8 mouse cellular contexts compared by ENCODE assay signal in genomic region chr17:35822964-35823937, GRCm38 (mm10). TPM values are rescaled to one million over a fixed set of nuclear protein-coding genes. Genes with fewer than 3 reads are reported as not detected.
DNase-seq lines count a peak whose midpoint lies in the region; ATAC-seq and TF ChIP-seq lines count a peak whose summit lies in the region.

Gene Flot1 (plus strand): TSS chr17:35823230.

- intact Hi-C loops in gastrocnemius, adult 2 months (cut with DNase I): loop anchor here (2.0 to 10.0 kb wide), 2 partner anchors 84 to 162 kb away; partner anchors contain the start of gene Prr3
- intact Hi-C loops in left cerebral cortex, postnatal 14 days (cut with DNase I): loop anchor here (10.0 kb wide), 1 partner anchor 152 kb away; the partner anchor contains the start of gene Gnl1

- ATAC-seq in common myeloid progenitor, adult 5-6 weeks (replicated peaks; ENCODE audit: low read depth, poor library complexity, severe bottlenecking): peak; percentile 68
- ATAC-seq in hindbrain, embryonic 16.5 days: peak; percentile 93
- peak; percentile 74 for ATAC-seq in megakaryocyte-erythroid progenitor cell, adult 5-6 weeks (replicated peaks; ENCODE audit: low FRiP score, low TSS enrichment, poor library complexity, severe bottlenecking)

- no peak for TF ChIP-seq CTCF in gastrocnemius, adult 2 months (IDR thresholded peaks at IDR 0.05)

- H3K4me2 ChIP-seq in hindbrain, embryonic 16.5 days (ENCODE audit: low read length): peak within 1 kb of the TSS; percentile 71

- H3K27me3 ChIP-seq in hindbrain, embryonic 16.5 days (replicated peaks; ENCODE audit: control insufficient read depth, insufficient read depth, low read length): peaks cover 3% of the 10 kb centered on the region; the same call in 1 of the 2 replicates

- peak within 1 kb of the TSS; percentile 95 for H3K27ac ChIP-seq in gastrocnemius, adult 2 months
- peak within 1 kb of the TSS; percentile 90 for H3K27ac ChIP-seq in hindbrain, embryonic 16.5 days (ENCODE audit: low read depth, low read length)

- H3K4me3 ChIP-seq in gastrocnemius, adult 2 months: peak within 1 kb of the TSS; percentile 73
- peak within 1 kb of the TSS; percentile 74 for H3K4me3 ChIP-seq in hindbrain, embryonic 16.5 days (ENCODE audit: low read length)

- H3K36me3 ChIP-seq in hindbrain, embryonic 16.5 days (ENCODE audit: control insufficient read depth, insufficient read depth, low read length): peaks cover 23% of the 10 kb centered on the region

- under 1% methylated on average over 41 of the region's 47 CpGs for WGBS in hindbrain, embryonic 16.5 days

- no peaks in the 10 kb centered on the region for H3K9me3 ChIP-seq in hindbrain, embryonic 16.5 days (ENCODE audit: control insufficient read depth, low read length)

- peaks cover 27% of the 10 kb centered on the region for H3K4me1 ChIP-seq in hindbrain, embryonic 16.5 days (ENCODE audit: control insufficient read depth, insufficient read depth, low read depth, low read length)

- peak within 1 kb of the TSS; percentile 87 for H3K9ac ChIP-seq in hindbrain, embryonic 16.5 days (ENCODE audit: low read depth, low read length)

- peak; percentile 95 for DNase-seq in adipocyte (ENCODE audit: low spot score)
- DNase-seq in gastrocnemius, adult 2 months: peak; percentile 94
- DNase-seq in left cerebral cortex, postnatal 14 days (ENCODE audit: low spot score in 2 of 2): peak; percentile 77 to 85
- DNase-seq in right cerebral cortex, postnatal 36 days (ENCODE audit: low spot score in 2 of 2): peak; percentile 60 to 63
- peak; percentile 93 for DNase-seq in yolk sac, embryonic 10.5 days (ENCODE audit: low spot score)

RNA-seq across cellular contexts. Expression of gene Flot1, which starts in this region (rescaled TPM):
- 62.8 and 68.5 TPM in 2 replicates for total RNA-seq in common myeloid progenitor, adult 5-6 weeks (2017)
- total RNA-seq in gastrocnemius, adult 2 months (2021): 10 to 100 TPM; 45.4 to 50.9 TPM
- polyA plus RNA-seq in hindbrain, embryonic 16.5 days (2015; fragmentation: Nextera tagmentation; extraction: Ambion mirVana): 131 and 150 TPM in 2 replicates
- 100 to 1,000 TPM; 153 to 168 TPM for total RNA-seq in left cerebral cortex, postnatal 14 days (2021)
- 68.3 and 99.7 TPM in 2 replicates for total RNA-seq in megakaryocyte-erythroid progenitor cell, adult 5-6 weeks (2014; fragmentation: Nextera tagmentation)
- total RNA-seq in megakaryocyte-erythroid progenitor cell, adult 5-6 weeks (2017): 73.0 and 82.4 TPM in 2 replicates

Comparison
In these comparisons a context has a peak if more than half of its experiments do, and no peak if none do; other contexts are left out.
1. Peak in every context shown above with its lines: DNase-seq, ATAC-seq, H3K4me3 ChIP-seq and H3K27ac ChIP-seq.